Comparison of ENCODE assay signal across 21 mouse cellular contexts in the genomic region with DNA sequence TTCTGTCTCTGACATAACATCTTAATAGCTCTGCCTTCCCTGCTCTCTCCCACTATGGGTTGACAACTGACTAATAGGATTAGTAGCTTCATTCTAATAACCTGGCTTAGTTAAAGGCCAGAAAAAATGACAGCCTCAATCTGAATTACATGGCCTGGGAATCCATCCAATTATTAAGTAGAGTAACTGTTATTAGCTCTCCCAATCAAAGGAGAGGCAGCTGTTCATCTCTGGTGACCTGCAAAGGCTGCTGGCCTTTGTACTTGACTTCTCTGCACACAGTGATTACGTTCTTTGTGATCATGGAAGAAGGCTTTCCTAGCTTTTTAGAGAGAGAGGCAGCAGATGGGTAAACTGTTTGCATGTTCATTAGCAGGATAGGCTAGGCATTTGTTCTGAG.
A peak's percentile ranks its signal among the peaks of the same experiment; 100 is the strongest.
DNase-seq lines count a peak whose midpoint lies in the region; ATAC-seq and TF ChIP-seq lines count a peak whose summit lies in the region.
"Had no signal": no experiment of that assay in that cellular context is flagged by ENCODE, and none has a peak within 500 bp of the region (broad histone marks: within the 10 kb centered on the region; RNA-seq: fewer than 3 reads in every experiment).

No protein-coding gene starts in this region.

- no peaks in the 10 kb centered on the region for H3K36me3 ChIP-seq in forebrain, embryonic 12.5 days (replicated peaks)
- no peaks in the 10 kb centered on the region for H3K36me3 ChIP-seq in forebrain, postnatal 0 days (ENCODE audit: insufficient read depth)
- H3K36me3 ChIP-seq in hindbrain, postnatal 0 days (ENCODE audit: insufficient read depth, low read length): no peaks in the 10 kb centered on the region
- H3K36me3 ChIP-seq: embryonic facial prominence, embryonic 15.5 days; heart, embryonic 15.5 days; neural tube, embryonic 13.5 days had no signal

- no peak for DNase-seq in forebrain, postnatal 0 days
- DNase-seq in layer of hippocampus, adult 9-10 months (ENCODE audit: low spot score): peak; percentile 9
- DNase-seq in layer of hippocampus, adult 11-12 months (ENCODE audit: low spot score): no peak
- peak; percentile 21 for DNase-seq in hindbrain, postnatal 0 days (ENCODE audit: low spot score)
- DNase-seq in retina, postnatal 7 days (ENCODE audit: low read depth, low spot score): peak; percentile 60
- DNase-seq in adrenal gland, postnatal 4 days (ENCODE audit: low spot score in 2 of 2): no peak
- no peak for DNase-seq in liver
- DNase-seq: adrenal gland, adult 2 months; gastrocnemius, postnatal 10 days; heart, adult 18-20 months; kidney, adult 18-20 months; kidney, postnatal 14 days; thymus, postnatal 36 days had no signal

- 22% methylated on average over 1 of the region's 1 CpGs for WGBS in forebrain, embryonic 12.5 days
- 22% methylated on average over 1 of the region's 1 CpGs for WGBS in forebrain, postnatal 0 days
- WGBS in hindbrain, postnatal 0 days: 30% methylated on average over 1 of the region's 1 CpGs

- H3K4me3 ChIP-seq in forebrain, embryonic 12.5 days (replicated peaks): no peak overlapping the region
- H3K4me3 ChIP-seq in forebrain, postnatal 0 days (ENCODE audit: low read depth, low read length): no peak overlapping the region
- H3K4me3 ChIP-seq in hindbrain, postnatal 0 days (ENCODE audit: low read length): no peak overlapping the region
- H3K4me3 ChIP-seq: embryonic facial prominence, embryonic 15.5 days; heart, embryonic 15.5 days; neural tube, embryonic 13.5 days had no signal

- no peaks in the 10 kb centered on the region for H3K9me3 ChIP-seq in forebrain, embryonic 12.5 days
- no peaks in the 10 kb centered on the region for H3K9me3 ChIP-seq in forebrain, postnatal 0 days (ENCODE audit: low read length)
- no peaks in the 10 kb centered on the region for H3K9me3 ChIP-seq in hindbrain, postnatal 0 days (ENCODE audit: low read length)
- H3K9me3 ChIP-seq: embryonic facial prominence, embryonic 15.5 days; heart, embryonic 15.5 days; neural tube, embryonic 13.5 days had no signal

- no peaks in the 10 kb centered on the region for H3K27me3 ChIP-seq in forebrain, embryonic 12.5 days
- H3K27me3 ChIP-seq in forebrain, postnatal 0 days (ENCODE audit: insufficient read depth, low read length): no peaks in the 10 kb centered on the region
- no peaks in the 10 kb centered on the region for H3K27me3 ChIP-seq in hindbrain, postnatal 0 days (ENCODE audit: insufficient read depth, low read length)
- H3K27me3 ChIP-seq: CH12.LX; embryonic facial prominence, embryonic 15.5 days; heart, embryonic 15.5 days; neural tube, embryonic 13.5 days had no signal

- peaks cover 10% of the 10 kb centered on the region; the same call in 1 of the 2 replicates for H3K4me1 ChIP-seq in forebrain, embryonic 12.5 days
- H3K4me1 ChIP-seq in forebrain, postnatal 0 days (ENCODE audit: insufficient read depth): no peaks in the 10 kb centered on the region
- H3K4me1 ChIP-seq in hindbrain, postnatal 0 days (ENCODE audit: insufficient read depth, low read length): no peaks in the 10 kb centered on the region
- H3K4me1 ChIP-seq: embryonic facial prominence, embryonic 15.5 days had no signal

- no peak for TF ChIP-seq CTCF in forebrain, postnatal 0 days (IDR thresholded peaks at IDR 0.05; ENCODE audit: low read depth)
- no peak for TF ChIP-seq CTCF in hindbrain, postnatal 0 days (IDR thresholded peaks at IDR 0.05; ENCODE audit: low read depth)

- no peak overlapping the region for H3K9ac ChIP-seq in forebrain, embryonic 12.5 days
- no peak overlapping the region for H3K9ac ChIP-seq in forebrain, postnatal 0 days
- no peak overlapping the region for H3K9ac ChIP-seq in hindbrain, postnatal 0 days (replicated peaks; ENCODE audit: low read length)
- H3K9ac ChIP-seq: embryonic facial prominence, embryonic 15.5 days; heart, embryonic 15.5 days; lung, embryonic 14.5 days; neural tube, embryonic 13.5 days had no signal

- H3K27ac ChIP-seq in forebrain, embryonic 12.5 days: no peak overlapping the region
- H3K27ac ChIP-seq in forebrain, postnatal 0 days (ENCODE audit: low read depth, low read length): no peak overlapping the region
- H3K27ac ChIP-seq in hindbrain, postnatal 0 days: no peak overlapping the region
- H3K27ac ChIP-seq: embryonic facial prominence, embryonic 15.5 days; heart, embryonic 15.5 days; macrophage; neural tube, embryonic 13.5 days had no signal

- peak; percentile 72; the same call in 1 of the 2 replicates for ATAC-seq in forebrain, embryonic 12.5 days (ENCODE audit: low FRiP score)
- ATAC-seq in forebrain, postnatal 0 days: no peak
- ATAC-seq in hindbrain, postnatal 0 days: no peak

- no peak overlapping the region for H3K4me2 ChIP-seq in forebrain, embryonic 12.5 days
- H3K4me2 ChIP-seq in forebrain, postnatal 0 days (ENCODE audit: low read depth): no peak overlapping the region
- H3K4me2 ChIP-seq in hindbrain, postnatal 0 days (ENCODE audit: low read depth, low read length): no peak overlapping the region
- H3K4me2 ChIP-seq: embryonic facial prominence, embryonic 15.5 days; heart, embryonic 15.5 days; liver, embryonic 11.5 days; lung, embryonic 14.5 days; neural tube, embryonic 13.5 days had no signal

Comparison
In these comparisons a context has a peak if more than half of its experiments do, and no peak if none do; other contexts are left out.
1. DNase-seq: peak in layer of hippocampus, adult 9-10 months (single experiment), hindbrain, postnatal 0 days (single experiment) and retina, postnatal 7 days (single experiment); none in forebrain, postnatal 0 days (single experiment), layer of hippocampus, adult 11-12 months (single experiment), adrenal gland, postnatal 4 days (0 of 2) and liver (single experiment).